Mouse (Mus musculus) lung, adult 2 months (tissue): ENCODE results near the gene Traf3ip3.
A peak's percentile ranks its signal among the peaks of the same experiment; 100 is the strongest.

ENCODE experiments used
- CTCF ChIP-seq: fragments of 200-500 bp; IDR thresholded peaks from 2 replicates; pipeline ENCODE4 v1.5.1; 2011; ENCODE audit warnings: mild to moderate bottlenecking, low read length, control low read depth; ENCODE audit not compliant: insufficient read depth
- POLR2A ChIP-seq: fragments of 200-500 bp; IDR thresholded peaks from 2 replicates; pipeline ENCODE4 v1.6.1; 2011; ENCODE audit warnings: low read depth, mild to moderate bottlenecking, control low read depth, low read length, borderline replicate concordance; ENCODE audit errors: extremely low read depth

DNA sequence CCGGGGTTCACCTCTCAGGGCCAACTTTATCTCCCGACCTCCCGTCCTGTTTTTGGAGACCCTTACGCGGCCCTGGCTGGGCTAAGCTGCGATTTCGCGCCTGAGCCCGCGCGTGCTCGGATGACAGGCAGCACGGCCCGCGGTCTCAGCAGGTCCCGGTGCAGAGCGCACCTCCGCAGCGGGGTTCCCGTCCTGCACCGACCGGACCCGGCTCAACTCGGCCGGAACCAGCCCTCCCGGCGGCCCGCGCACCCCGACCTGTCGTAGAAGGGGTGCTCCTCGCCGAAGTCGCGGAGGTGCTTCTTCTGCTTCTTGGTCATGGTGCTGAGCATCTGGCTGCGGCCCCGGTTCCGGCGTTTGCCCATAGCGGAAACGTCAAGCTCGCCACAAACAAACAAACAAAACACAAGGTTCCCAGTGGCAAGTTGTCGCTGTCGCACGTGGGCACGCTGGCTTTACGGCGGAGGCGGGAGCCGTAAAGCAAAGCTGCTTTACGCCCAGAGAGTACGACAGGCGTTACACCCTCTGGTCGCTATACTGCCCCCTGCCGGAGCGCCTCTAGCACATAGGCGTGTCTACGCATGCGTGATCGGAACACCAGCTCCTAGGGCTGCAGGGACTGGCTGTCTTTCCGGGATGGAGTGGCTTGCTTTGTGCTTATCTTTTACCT lies 71.6 kb downstream of the Traf3ip3 start, which contains the start of gene Diexf:
- TF ChIP-seq CTCF = peak; percentile 89
- peak; percentile 74; the same call in 1 of the 2 replicates for TF ChIP-seq POLR2A
